Mouse (Mus musculus) embryo, embryonic 9.5 days (tissue): ENCODE results near the gene Cyp11a1.

Experiments used
- DNase-seq: peaks from one replicate; pipeline ENCODE4 v3.0.0-alpha.2; 2017; ENCODE audit errors: extremely low spot score

Cyp11a1 gene

DNA sequence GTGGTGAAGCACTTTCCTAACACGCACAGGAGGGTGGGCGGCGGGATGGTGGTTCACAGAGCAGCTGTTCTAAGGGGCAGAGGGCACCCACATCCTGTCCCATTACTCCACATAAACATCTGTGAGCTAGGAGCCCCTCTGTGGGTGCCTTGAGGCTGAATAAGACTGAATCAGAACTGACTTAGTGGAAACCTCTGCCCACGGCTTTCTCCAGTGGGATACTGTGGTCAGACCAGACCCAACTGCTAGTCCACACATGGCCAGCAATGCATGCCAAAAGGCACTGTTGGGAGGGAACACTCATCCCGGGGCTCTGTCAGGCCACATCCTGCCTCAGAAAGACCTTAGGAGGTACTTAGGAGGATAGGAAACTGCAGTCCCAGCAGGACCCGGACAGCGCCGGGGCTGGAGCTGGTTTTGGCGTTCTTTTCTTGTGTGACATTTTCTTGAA, 34.0 kb upstream of the Cyp11a1 start:
- DNase-seq: no peak

DNA sequence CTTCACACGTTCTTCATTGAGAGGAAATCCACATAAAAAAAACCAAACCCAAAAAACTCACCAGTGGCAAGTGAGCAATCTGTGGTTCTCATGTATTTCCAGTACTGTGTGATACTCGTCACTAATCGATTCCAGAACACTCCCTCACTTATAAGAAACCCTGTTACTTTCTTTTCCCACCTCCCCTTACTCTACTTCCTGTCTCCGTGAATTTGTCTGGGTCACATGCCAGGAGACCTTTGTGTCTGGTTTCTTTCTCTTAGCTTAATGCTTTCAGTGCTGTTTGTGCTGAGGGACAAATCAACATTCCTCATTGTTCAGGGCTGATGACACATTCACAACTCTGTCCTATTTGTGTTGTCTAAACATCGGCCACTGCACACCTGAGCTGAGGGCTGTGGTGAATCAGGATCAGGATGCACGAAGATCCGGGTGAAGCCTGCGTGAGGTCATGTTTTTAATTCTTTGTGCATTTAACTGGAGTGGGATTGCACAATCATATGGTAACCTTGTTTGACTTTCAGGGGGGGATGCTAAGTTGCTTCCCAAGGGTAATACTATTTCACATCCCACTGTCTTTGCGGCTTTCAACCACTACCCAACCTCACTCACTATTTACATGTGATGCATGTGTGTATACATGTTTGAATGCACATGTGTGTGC, 33.3 kb upstream of the Cyp11a1 start:
- no peak for DNase-seq

DNA sequence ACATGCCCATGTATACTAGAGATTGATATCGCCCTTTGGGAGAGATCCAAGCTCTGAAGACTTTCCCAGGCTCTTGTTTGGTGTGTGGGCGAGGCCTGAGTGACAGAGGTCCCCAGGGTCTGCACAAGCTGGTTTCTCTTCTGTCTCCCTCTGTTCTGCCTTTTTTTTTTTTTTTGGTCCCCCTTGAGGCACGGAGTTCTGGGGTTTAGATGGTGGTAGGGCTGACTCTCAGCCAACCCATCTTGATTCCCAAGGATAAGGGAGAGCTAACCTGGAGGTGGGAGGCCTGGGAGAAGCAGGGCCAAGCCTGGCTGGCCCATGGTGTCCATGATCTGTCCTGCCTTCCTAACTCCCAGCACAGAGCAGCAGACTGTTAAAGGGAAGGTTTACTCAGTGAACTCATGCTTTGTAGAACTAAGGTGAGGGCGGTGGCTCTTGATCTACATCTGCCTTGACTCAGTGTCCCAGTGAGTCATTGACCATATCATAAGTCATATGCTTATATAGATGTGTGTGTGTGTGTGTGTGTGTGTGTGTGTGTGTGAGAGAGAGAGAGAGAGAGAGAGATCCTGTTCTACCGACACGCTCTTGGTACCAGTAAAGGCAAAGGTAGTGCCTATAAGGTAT, 32.7 kb upstream of the Cyp11a1 start:
- DNase-seq: no peak

DNA sequence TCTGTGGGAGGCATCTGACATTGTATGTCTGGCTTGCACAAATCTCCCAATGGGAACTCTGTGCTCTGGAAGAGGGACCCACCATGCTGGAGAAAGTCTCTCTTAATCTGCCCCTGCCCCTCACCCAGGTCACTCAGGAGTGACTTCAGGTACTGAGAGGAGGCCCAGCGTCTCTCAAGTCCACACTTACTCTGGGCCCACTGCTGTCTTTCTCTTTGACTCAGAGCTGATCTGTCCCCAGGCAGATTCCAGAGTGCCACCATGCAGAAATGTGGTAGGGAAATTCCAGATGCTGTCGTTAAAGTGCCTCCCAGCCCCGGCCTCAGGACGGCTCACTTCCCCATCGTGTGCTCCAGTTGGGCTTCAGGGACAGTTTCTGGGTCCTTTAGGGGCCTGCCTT, 32.0 kb upstream of the Cyp11a1 start:
- DNase-seq: no peak

DNA sequence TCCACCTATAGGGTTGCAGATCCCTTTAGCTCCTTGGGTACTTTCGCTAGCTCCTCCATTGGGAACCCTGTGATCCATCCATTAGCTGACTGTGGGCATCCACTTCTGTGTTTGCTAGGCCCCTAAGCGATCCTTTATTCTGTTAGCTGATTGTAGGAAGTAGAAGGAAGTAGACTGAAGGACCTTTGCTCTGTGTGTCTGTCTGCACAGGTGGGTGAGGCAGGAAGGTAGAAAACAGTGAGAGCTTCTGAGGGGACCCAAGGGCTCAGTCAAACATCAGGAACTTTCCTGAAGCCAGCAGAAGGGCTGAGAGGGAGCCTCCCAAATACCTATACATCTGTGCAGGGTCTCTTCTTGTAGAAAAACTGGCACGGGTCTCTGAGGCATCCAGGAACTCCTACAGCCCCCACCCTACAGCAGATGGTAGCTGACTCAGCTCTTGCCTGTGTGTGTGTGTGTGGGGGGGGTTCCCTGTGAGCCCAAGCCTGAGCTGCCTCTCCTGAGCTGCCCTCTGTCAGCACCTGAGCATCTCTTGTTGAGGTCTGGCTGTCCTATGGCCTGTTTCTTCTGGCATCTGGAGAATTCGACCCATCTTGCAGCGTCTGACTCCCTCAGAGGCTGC, 30.9 kb upstream of the Cyp11a1 start:
- DNase-seq: no peak

DNA sequence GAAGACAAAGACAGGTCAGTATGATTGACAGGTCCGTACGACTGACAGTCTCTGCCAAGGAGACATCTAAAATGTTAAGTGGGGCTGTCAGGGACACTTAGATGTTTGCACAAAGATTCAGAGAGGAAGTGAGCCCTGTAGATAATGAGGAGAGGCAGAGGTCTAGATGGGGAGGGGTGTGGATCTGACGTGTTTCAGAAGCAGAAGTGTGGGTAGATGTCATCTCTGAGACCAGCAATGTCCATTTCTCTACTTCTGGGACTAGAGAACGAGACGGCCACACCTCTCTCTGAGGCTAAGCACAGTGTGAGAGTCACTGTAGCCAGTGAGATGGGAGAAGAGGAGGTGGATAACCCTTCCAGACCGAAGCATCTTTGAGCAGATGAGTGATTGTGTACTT, 28.2 kb upstream of the Cyp11a1 start:
- DNase-seq: no peak

DNA sequence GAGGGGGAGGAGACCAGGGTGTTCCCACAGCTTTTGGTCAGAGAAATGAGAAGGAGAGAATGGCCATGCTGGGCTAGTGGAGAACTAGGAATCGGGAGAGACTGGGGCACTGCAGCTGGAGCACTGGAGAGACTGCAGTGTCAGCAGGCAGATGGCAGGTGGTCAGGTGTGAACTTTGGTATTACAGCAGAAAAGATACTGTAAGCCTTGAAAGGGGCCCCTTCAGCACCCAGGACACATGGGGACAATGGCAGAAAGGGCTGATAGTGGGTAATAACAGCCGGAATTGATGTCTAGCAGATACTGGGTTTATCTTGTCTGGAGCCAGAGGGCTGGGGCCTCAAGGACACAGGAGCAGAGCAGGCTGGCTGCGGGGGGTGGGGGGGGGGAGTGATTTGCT, 27.4 kb upstream of the Cyp11a1 start:
- DNase-seq: no peak

DNA sequence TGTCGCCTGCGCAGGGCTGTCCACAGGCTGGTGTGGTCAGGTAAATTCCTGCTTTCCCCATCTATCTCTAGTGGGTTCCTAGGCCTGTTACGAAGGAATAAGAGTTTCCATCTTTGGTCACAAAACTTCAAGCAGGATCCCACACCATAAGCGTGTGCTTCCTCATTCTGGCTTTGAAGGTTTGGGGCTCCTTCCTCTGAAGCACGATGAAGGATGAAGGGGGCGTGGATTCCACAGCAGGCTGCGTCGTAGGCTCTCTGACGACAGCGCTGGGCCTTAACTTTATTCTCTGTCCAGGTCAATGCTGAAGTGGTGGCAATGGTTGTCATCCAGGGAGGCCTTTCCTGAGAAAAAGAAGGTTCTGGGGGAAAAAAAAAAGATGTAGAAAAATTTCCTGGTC, 25.6 kb upstream of the Cyp11a1 start:
- no peak for DNase-seq

DNA sequence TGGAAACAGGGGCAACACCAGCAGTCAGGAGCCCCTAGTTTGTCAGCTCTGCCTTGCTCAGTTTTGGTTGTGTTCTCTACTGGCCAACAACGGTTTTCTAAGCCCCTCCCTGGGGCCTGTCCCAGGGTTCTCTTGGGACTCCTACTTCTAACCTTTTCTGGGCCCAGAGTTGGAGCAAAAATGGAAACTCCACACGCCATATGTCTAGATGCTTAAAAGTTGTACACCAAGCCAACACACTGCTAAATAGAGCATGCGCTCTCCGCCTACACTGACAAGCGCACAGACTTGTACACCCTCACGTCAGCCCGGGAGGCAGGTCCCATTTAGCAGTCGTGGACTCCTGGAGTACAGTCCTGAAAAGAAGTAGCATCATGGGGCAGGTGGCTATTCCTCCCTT, 20.9 kb upstream of the Cyp11a1 start:
- no peak for DNase-seq

DNA sequence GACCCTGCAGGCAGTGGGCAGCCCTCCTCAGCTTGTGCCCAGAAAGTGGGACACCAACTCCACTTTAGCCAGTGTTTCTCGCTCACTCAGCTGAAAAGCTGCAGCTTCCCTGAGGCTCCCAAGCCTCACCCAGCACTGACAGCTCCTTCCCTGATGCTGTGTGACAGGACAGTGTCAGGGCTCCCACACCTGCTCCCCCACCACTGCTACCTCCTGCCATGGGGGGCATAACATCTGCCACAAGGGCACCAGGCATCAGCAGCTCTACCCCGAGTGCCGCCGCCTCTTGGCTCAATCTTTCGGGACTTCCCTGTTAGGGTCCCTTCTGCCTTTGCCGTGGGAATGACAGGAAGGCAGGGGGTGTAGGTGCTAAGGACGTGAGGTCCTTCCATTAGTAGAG, 19.9 kb upstream of the Cyp11a1 start:
- no peak for DNase-seq

DNA sequence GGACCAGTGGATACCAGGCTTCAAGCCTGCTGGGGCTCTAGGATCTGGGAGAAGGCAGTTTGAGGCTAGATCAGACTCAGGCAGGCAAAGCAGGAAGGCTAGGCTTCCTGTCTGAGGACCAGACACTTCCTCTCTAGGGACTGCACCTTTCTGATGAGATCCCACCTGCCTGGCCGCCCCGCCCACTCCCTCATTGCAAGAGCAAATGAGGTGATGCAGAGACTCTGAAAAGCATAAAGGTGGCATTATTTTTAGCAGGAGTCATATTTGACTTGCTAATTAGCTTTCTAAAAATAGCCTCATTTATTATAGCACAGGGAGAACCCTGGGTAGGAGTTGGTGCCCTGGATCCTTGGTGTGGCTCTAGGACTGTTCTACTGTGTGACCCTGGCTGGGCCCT, 18.1 kb upstream of the Cyp11a1 start:
- DNase-seq: no peak

DNA sequence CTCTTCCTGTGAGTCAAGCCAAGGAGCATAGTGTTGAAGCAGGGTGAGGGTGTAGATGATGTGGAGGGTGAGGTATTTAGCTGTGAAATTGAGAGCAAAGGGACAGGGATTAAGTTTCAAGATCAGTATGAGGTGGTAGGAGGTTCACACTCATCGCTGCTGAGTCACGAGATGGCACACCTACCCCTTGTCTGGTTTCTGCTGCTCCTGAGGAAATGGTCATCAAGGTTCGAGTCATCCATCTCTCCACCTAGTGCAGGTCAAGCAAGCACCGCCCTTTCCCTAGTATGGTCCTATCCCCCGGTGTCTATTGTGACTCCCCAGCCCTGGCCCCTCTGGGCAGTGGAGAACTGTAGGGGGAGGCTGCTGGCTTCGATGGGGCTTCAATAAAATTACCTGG, 16.9 kb upstream of the Cyp11a1 start:
- DNase-seq: no peak

DNA sequence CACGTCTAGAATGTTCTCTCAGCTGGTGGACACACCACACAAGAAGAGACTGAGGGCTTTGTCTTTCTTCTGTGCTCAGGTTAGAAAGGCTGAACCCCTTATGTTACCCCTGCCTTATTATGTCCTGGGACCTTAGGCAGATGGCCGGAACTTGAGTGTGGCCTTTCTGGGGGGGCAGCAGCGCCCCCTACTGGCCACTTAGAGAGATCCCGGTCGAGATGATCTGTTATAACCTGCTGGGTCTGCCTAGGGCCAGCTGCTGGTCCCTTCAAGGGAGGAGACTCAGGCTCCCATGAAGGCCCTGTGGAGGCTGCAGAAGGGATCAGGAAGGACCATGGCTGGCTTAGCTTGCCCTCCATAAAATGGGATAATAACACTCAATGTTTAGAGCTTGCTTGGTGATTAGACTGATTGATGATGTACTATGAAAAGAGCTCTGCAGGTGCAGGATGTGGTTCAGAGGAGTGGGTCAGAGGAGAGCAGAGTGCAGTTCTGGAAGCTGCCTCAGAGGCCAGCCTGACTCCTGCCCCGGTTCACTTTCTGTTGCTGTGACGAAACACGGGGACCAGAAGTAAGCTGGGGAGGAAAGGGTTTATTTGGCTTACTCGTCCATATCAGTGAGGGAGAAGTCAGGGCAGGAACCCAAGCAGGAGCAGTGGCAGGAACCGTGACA, 15.6 kb upstream of the Cyp11a1 start:
- peak; percentile 40 for DNase-seq

DNA sequence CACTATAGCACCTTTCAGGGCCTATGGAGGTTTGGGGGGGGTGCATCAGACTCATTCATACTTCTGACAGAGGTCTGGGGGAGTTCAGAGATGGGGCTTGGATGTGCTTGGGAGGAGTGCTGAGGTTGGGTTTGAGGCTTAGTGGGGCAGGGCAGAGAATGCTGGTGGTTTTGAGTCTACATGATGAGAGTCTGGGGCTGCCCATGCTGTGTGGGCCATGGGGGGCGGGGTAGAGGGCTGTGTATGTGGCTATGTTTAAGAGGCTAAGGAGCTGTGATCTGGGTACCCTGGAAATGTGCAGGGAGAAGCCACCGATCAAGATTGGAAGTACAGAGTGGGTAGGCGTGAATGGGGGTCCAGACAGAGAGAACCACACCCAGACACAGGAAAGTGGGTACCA, 14.2 kb upstream of the Cyp11a1 start:
- no peak for DNase-seq

DNA sequence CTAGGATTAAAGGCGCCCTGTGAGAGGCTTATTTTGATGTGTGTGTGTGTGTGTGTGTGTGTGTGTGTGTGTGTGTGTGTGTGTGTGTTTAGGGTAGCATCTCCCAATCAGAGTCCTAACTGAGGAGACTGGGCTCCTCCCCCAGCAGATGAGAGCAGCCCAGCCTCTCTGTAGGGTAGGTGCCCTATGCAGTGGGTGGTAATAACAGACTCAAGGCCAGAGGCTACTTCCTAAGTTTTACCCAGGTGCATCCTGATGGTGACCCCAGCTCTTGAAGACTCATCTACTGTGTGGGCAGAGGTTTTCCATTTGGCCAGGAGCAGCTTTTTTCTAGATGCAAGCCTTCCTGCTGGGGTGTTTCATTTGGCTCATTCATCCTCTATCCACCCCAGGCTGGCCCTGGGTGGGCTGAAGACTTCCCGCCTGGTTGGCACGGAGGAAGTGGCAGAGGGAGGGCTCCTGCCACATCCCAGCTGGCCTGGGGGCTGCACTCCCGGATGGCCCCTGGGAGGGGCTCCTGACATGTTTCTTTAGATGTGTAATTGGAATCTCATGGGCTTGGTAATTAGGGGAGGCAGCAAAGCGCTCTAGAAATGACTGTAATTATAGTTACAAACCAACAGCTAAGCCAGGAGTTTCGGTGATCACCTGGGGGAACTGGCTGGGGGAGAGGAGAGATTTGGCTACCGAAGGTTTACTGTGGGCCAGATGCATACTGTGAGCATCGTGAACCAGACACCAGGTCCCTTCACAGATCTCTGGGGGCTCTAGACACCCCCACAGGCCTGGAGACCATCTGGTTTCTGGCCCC, 13.2 kb upstream of the Cyp11a1 start:
- DNase-seq: no peak

DNA sequence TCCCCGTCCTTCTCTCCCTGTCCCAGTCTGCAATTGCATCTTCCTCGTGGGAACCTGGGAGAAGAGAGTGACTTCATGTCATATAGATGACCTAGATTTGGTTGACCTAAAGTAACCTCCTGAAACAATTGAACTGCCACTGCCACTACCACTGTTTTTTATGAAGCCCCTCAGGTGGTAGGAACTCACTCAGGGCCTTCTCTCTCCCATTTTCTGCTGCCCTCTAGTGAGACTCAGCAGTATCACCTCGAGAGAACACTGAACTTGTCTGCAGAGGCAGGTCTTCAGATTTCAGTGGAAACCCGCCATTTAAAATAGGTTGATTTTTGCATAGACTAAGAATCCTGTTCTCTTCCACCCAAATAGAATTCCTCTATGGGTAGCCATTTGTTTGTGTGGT, 10.9 kb upstream of the Cyp11a1 start:
- DNase-seq: peak; percentile 40

DNA sequence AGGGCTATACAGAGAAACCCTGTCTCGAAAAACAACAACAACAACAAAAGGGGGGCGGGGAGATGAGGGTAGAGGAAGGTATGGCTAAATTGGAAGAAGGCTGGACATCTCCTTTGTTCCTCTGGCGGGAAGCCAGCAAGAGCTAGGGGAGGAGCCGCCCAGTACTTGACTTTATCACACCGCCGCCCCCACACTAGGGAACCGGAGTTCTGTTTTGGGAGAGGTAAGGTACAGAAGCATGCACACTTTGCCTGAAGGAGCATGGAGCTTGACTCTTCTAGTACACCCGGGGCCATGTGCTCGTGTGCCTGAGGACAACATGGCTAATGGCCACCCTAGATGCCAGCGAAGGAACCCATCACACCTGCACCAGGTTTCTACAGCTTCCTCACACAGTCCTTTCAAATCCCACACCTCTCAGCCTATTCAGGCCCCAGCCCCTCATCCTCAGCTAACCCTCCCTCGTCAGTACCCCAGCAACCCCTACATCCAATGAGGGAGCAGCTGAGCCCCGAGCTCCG, 8.6 kb upstream of the Cyp11a1 start:
- no peak for DNase-seq

DNA sequence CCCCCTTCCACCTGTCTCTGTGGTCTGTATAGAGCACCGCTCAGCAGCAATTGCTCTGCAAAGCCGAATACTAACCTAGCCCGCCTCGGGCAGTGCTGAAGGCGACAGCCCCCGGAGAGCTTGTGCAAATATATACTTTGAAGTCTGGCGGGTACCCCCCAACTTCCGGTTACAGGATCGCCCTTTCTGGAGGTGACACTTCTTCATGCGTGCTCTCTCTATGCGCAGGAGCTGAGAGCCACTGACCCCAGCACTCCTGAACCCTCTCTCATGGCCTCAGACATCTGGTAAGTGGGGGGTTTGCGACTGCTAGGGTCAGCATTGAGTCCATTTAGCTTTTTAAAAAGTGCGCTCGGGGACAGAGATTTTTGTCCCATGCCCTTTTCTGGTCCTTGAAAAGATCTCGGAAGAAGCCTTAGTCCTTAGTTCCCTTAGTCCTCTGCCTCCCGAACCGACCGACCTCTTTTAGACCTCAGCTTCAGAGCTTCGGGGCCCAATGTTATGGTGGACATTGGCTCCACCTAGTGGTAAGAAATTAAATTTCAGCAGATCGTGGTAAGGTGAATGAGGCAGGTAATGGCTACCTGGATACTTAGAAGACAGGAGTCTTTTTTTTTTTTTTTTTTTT, 8.1 kb upstream of the Cyp11a1 start:
- peak; percentile 77 for DNase-seq

DNA sequence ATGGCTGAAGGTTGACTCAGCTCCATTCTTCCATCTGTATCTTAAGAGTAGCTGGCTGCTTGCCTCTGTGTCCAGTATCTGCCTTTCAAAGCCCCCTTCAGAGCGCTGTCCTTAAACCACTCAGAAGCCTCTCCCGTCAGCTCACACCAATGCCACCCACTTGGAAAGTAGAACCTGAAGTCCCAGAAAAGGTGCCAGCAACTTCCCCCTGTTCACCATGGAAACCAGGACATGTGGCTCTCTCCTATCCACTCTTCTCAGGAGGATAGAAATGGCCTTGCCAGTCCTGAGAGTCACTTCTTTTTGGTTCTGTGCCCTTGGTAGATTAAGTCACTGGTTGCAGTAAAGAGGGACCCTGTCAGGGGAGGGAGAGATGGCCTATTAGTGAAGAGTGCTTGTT, 7.5 kb upstream of the Cyp11a1 start:
- DNase-seq: no peak

DNA sequence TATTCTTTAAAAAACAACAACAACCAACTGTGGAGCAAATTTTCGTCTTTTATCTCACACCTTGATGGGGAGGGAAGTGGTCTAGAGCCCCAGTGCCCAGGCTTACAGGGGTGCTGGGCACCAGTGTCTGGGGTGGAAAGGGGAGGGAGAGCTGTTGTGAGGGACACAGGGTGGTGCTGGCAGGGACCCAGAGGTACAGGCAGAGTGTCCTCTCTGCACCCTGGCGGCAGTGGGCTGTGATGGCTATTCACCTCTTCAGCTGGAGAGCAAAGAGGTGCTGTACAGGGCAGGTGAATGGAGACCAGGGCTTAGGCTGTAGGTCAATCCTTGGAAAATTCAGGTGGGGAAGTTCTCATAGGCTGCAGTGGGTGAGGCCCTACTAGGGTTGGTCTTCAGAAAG, 6.5 kb upstream of the Cyp11a1 start:
- no peak for DNase-seq

DNA sequence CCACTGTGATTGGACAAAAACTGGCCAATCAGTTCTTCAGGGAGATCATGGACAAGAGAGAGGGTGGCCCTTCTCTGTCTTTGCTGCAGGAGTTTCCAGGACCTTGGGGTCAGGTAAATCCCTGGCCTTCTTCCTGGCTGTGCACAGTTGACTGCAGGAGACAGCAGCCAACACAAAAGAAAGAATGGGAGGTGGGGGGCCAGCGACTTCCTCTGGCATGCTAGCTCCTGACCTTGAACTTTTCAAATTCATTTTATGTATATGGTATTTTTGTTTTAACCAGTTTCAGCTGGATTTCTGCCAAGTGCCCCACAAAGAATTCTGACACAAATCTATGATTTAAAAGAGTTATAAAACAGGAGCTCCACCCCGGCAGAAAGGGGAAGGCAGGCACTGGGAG, 2.9 kb upstream of the Cyp11a1 start:
- DNase-seq: no peak
